Mouse (Mus musculus) olfactory bulb, adult 2 months (tissue): ENCODE data around the gene Micall1.

Experiments
- CTCF ChIP-seq: fragments of 200-500 bp; IDR thresholded peaks from 2 replicates; pipeline ENCODE4 v1.5.1; 2012; ENCODE audit warnings: low read depth, mild to moderate bottlenecking, low read length, moderate library complexity; ENCODE audit not compliant: insufficient read depth
- POLR2A ChIP-seq: fragments of 200-500 bp; IDR thresholded peaks from 2 replicates; pipeline ENCODE4 v1.6.1; 2012; ENCODE audit warnings: mild to moderate bottlenecking, low read depth, low read length, moderate library complexity; ENCODE audit not compliant: insufficient read depth

DNA sequence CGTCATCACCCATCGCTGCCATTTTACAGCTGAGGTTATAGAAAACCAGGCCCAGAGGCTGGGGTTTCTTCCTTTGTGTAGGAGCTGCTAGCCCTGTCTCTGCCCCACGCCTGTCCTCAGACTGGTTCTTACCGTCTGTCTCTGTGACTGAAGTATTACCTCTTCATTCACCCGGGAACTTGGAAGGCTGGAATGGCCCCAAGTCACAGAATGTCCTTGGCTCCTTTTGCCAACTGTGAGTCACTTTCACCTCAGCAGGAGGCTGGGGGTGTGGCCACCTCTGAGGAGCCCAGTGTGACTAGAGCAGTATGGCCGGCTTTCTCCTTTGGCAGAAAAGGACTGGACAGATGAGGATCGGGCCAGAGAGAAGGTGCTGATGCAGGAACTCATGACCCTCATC, 22.7 kb downstream of the Micall1 start:
- TF ChIP-seq CTCF (no peak), POLR2A (no peak)
